Mouse (Mus musculus) forebrain, embryonic 16.5 days (tissue): Measurements from ENCODE around the gene Map2k4. TPM values are rescaled to one million over a fixed set of nuclear protein-coding genes. Genes with fewer than 3 reads are reported as not detected.

ENCODE experiments used
- ATAC-seq: fragments of 200-750 bp; cut with Nextera tagmentation; 2 replicates; pipeline ENCODE4 v1.8.0; 2017; ENCODE audit warnings: mild to moderate bottlenecking, moderate library complexity
- H3K27ac ChIP-seq: fragments of 300-500 bp; sonication (generic); 2 replicates; pipeline ENCODE4 v1.5.1; 2014; ENCODE audit warnings: low read length, control low read depth
- H3K27me3 ChIP-seq: fragments of 300-500 bp; sonication (generic); replicated peaks from 2 replicates; pipeline ENCODE4 v1.6.1; 2014; ENCODE audit warnings: low read length; ENCODE audit not compliant: control insufficient read depth, insufficient read depth
- H3K36me3 ChIP-seq: fragments of 300-500 bp; sonication (generic); 2 replicates; pipeline ENCODE4 v1.6.1; 2014; ENCODE audit not compliant: control insufficient read depth, insufficient read depth
- H3K4me1 ChIP-seq: fragments of 300-500 bp; sonication (generic); replicated peaks from 2 replicates; pipeline ENCODE4 v1.6.1; 2014; ENCODE audit warnings: low read length; ENCODE audit not compliant: control insufficient read depth, insufficient read depth
- H3K4me2 ChIP-seq: fragments of 300-500 bp; sonication (generic); 2 replicates; pipeline ENCODE4 v1.6.1; 2014; ENCODE audit warnings: mild to moderate bottlenecking, low read length, control low read depth
- H3K4me3 ChIP-seq: fragments of 300-500 bp; sonication (generic); replicated peaks from 2 replicates; pipeline ENCODE4 v1.5.1; 2014; ENCODE audit warnings: mild to moderate bottlenecking, low read length, control low read depth
- H3K9ac ChIP-seq: fragments of 300-500 bp; sonication (generic); replicated peaks from 2 replicates; pipeline ENCODE4 v1.6.1; 2014; ENCODE audit warnings: low read depth, low read length, control low read depth
- H3K9me3 ChIP-seq: fragments of 300-500 bp; sonication (generic); 2 replicates; pipeline ENCODE4 v1.6.1; 2016; ENCODE audit warnings: low read length; ENCODE audit not compliant: control insufficient read depth
- WGBS: fragments of 180-500 bp; shearing (Covaris S2); extraction: QIAGEN DNeasy Blood & Tissue Kit; methylation state at CpG from one replicate; pipeline ENCODE4 v1.1.7; 2014; 5-methylcytosine and 5-hydroxymethylcytosine counted together
- polyA plus RNA-seq: library from polyadenylated mRNA; unstranded; fragments of >200 nt; fragmentation: Nextera tagmentation; extraction: Ambion mirVana; gene quantifications from 2 replicates; pipeline ENCODE4 v1.2.1, GENCODE M21; 2015

The Map2k4 gene
- polyA plus RNA-seq, 1 experiment from 2014 or later = 91.3 TPM

DNA sequence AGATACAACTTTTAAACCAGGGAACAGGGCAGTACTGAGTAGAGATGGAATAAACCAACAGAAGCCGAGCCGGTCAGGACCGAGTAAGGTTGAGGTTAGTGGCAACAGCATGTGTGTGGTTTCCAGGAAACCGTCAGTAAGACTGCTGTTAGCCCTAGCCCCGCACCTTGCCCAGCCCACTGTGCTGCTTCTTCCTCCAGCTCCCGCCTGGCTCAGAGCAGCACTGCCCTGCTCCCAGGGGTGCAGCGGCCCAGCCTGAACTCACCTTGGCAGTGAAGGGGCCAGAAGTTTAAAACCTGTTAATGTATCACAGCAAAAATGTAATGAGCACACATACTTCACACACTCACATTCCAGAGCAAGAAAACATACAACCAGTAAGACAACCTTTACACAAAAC is 53.4 kb downstream of the Map2k4 start:
- Histone ChIP-seq H3K4me3 (no peak overlapping the region), H3K4me2 (no peak overlapping the region), H3K9ac (no peak overlapping the region), H3K9me3 (no peaks in the 10 kb centered on the region), H3K4me1 (no peaks in the 10 kb centered on the region), H3K27me3 (no peaks in the 10 kb centered on the region), H3K27ac (no peak overlapping the region), H3K36me3 (peaks cover 4% of the 10 kb centered on the region)
- WGBS = 95% methylated on average over 7 of the region's 7 CpGs
- ATAC-seq = no peak

- no peak for ATAC-seq
- H3K27me3 ChIP-seq = no peaks in the 10 kb centered on the region
- H3K27ac ChIP-seq = no peak overlapping the region
- 92% methylated on average over 6 of the region's 6 CpGs for WGBS
- no peak overlapping the region for H3K4me2 ChIP-seq
- H3K9me3 ChIP-seq = no peaks in the 10 kb centered on the region
- no peaks in the 10 kb centered on the region for H3K4me1 ChIP-seq
- H3K9ac ChIP-seq = no peak overlapping the region
- H3K4me3 ChIP-seq = no peak overlapping the region
- H3K36me3 ChIP-seq = peaks cover 7% of the 10 kb centered on the region
These were observed 58.4 kb downstream of the Map2k4 start for GRCm38 (mm10) chr11:65729623-65730217.

- ATAC-seq = no peak
- Histone ChIP-seq H3K4me2 (no peak overlapping the region), H3K36me3 (peaks cover 7% of the 10 kb centered on the region), H3K27ac (no peak overlapping the region), H3K4me1 (no peaks in the 10 kb centered on the region), H3K27me3 (no peaks in the 10 kb centered on the region), H3K4me3 (no peak overlapping the region), H3K9me3 (no peaks in the 10 kb centered on the region), H3K9ac (no peak overlapping the region)
- WGBS = 97% methylated on average over 4 of the region's 4 CpGs
These were observed 59.2 kb downstream of the Map2k4 start for GRCm38 (mm10) chr11:65728906-65729305.

DNA sequence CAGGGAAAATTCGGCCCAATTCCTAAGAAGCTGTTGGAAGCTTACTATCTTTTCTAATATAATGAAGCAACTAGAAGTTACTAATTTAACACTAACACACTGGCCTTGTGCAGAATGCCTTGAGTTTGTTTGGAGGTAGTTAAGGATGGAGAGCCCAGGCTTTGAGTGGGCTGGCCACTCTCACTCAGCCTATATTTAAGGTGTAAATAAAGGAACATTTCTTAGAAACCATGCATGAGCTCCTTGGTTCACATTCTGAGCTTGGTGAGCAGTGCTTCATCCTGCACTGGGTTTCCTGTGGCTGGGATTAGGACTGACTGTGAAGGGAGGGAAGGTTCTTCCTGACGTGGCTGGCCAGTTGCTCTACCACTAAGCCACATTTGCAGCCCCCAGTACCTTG is 64.4 kb downstream of the Map2k4 start:
- no peak overlapping the region for H3K27ac ChIP-seq
- H3K9me3 ChIP-seq = no peaks in the 10 kb centered on the region
- ATAC-seq = no peak
- no peak overlapping the region for H3K4me3 ChIP-seq
- H3K4me1 ChIP-seq = no peaks in the 10 kb centered on the region
- no peak overlapping the region for H3K4me2 ChIP-seq
- H3K27me3 ChIP-seq = no peaks in the 10 kb centered on the region
- H3K9ac ChIP-seq = no peak overlapping the region
- WGBS = 90% methylated on average over 2 of the region's 2 CpGs
- H3K36me3 ChIP-seq = peaks cover 2% of the 10 kb centered on the region; the same call in 1 of the 2 replicates

DNA sequence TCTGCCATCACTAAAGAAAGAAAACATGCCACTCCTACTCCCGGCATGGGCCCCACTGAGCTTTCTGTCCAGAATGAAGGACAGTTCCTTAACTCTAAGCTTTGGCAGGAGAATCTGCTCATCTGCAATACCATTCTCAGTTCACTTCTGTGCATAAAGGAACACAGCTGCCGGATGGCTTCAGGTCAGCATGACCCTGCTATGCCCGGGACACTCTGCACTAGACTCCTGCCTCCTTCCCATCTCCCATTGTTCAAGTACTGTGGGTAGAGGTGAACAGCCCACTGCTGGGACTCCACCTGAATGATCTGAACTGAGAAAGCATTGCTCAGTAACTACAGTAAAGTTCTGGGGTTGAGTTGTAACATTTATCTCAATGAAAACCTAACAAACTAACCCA is 66.5 kb downstream of the Map2k4 start:
- Histone ChIP-seq H3K4me1 (no peaks in the 10 kb centered on the region), H3K4me3 (no peak overlapping the region), H3K9ac (no peak overlapping the region), H3K27ac (no peak overlapping the region), H3K27me3 (no peaks in the 10 kb centered on the region), H3K36me3 (peaks cover 2% of the 10 kb centered on the region; the same call in 1 of the 2 replicates), H3K9me3 (no peaks in the 10 kb centered on the region), H3K4me2 (no peak overlapping the region)
- WGBS = 90% methylated on average over 3 of the region's 3 CpGs
- ATAC-seq = no peak

DNA sequence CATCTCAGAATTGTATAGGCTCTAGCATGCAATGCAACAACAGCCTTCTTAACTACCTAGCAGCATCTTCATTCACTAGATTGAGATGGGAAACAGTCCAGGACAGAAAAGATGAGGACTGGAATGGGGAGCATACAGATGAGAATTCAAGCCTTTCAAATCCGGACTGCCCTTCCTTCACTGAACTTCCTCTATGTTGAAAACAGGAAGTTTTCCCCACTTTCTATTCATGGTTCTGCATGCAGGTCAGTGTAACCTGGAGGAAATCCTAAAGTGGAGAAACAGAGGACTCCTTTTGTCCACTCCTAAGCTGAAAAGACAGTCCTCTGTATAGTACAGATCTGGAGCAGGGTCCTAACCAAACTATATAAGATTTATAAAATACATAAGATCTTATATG is 68.1 kb downstream of the Map2k4 start:
- H3K27me3 ChIP-seq = no peaks in the 10 kb centered on the region
- 74% methylated on average over 1 of the region's 1 CpGs for WGBS
- H3K4me3 ChIP-seq = no peak overlapping the region
- H3K36me3 ChIP-seq = no peaks in the 10 kb centered on the region
- no peak overlapping the region for H3K4me2 ChIP-seq
- H3K9ac ChIP-seq = no peak overlapping the region
- ATAC-seq = no peak
- no peak overlapping the region for H3K27ac ChIP-seq
- no peaks in the 10 kb centered on the region for H3K9me3 ChIP-seq
- H3K4me1 ChIP-seq = no peaks in the 10 kb centered on the region

- no peak overlapping the region for H3K9ac ChIP-seq
- no peak overlapping the region for H3K27ac ChIP-seq
- H3K9me3 ChIP-seq = no peaks in the 10 kb centered on the region
- H3K4me2 ChIP-seq = no peak overlapping the region
- H3K36me3 ChIP-seq = no peaks in the 10 kb centered on the region
- 91% methylated on average over 4 of the region's 4 CpGs for WGBS
- no peaks in the 10 kb centered on the region for H3K27me3 ChIP-seq
- no peaks in the 10 kb centered on the region for H3K4me1 ChIP-seq
- ATAC-seq = no peak
- no peak overlapping the region for H3K4me3 ChIP-seq
These were observed 74.3 kb downstream of the Map2k4 start for GRCm38 (mm10) chr11:65713830-65714229.

- no peak overlapping the region for H3K27ac ChIP-seq
- H3K4me2 ChIP-seq = no peak overlapping the region
- H3K36me3 ChIP-seq = peaks cover 2% of the 10 kb centered on the region; the same call in 1 of the 2 replicates
- no peak overlapping the region for H3K4me3 ChIP-seq
- H3K4me1 ChIP-seq = no peaks in the 10 kb centered on the region
- ATAC-seq = no peak
- no peak overlapping the region for H3K9ac ChIP-seq
- H3K9me3 ChIP-seq = no peaks in the 10 kb centered on the region
- H3K27me3 ChIP-seq = no peaks in the 10 kb centered on the region
- WGBS = 83% methylated on average over 6 of the region's 6 CpGs
These were observed 75.3 kb downstream of the Map2k4 start for GRCm38 (mm10) chr11:65712754-65713306.

DNA sequence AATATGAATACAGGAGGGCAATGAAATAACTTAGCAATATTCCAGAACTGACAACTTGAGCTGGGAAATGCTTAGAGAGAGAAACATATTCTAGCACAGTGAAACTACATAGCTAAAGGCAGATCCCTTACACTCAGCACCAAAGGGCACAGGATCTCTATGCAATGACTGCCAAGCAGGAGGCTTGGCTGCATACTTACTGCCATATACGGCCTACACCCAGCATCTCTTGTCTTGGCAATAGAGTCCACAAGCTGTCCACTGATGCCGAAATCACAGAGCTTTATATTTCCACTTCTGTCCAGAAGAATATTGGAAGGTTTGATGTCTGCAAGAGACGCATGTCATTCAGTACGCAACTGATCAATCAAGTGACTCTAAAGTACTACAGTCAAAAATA is 81.3 kb downstream of the Map2k4 start:
- H3K36me3 ChIP-seq = peaks cover 2% of the 10 kb centered on the region; the same call in 1 of the 2 replicates
- H3K4me2 ChIP-seq = no peak overlapping the region
- no peak overlapping the region for H3K27ac ChIP-seq
- H3K27me3 ChIP-seq = no peaks in the 10 kb centered on the region
- 88% methylated on average over 4 of the region's 4 CpGs for WGBS
- no peak for ATAC-seq
- H3K4me3 ChIP-seq = no peak overlapping the region
- H3K9me3 ChIP-seq = no peaks in the 10 kb centered on the region
- H3K4me1 ChIP-seq = no peaks in the 10 kb centered on the region
- H3K9ac ChIP-seq = no peak overlapping the region

DNA sequence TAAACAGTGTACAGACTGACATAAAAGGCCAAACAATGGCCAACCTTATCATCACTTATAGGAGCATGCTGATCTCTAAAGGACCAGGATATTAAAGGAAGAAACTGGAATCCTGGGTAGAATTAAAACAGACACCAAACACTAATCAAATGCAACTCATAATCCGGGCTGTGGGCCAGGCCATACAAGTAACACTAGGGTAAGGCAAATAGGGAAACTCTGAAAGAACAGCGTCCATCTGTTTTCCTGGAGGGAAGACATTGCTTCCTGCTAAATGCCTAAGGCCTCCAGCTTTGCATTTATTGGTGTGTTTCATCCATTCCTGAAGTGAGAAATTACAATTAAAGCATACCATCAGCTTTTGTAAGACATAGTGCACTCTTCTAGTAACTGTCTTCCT is 81.9 kb downstream of the Map2k4 start:
- H3K4me1 ChIP-seq = no peaks in the 10 kb centered on the region
- H3K27me3 ChIP-seq = no peaks in the 10 kb centered on the region
- peaks cover 2% of the 10 kb centered on the region; the same call in 1 of the 2 replicates for H3K36me3 ChIP-seq
- no peak for ATAC-seq
- 76% methylated on average over 2 of the region's 2 CpGs for WGBS
- no peak overlapping the region for H3K4me3 ChIP-seq
- no peak overlapping the region for H3K9ac ChIP-seq
- H3K9me3 ChIP-seq = no peaks in the 10 kb centered on the region
- no peak overlapping the region for H3K4me2 ChIP-seq
- no peak overlapping the region for H3K27ac ChIP-seq
